Mouse (Mus musculus) kidney, embryonic 14.5 days (tissue): ENCODE measurements at regions not wholly inside any gene's neighbourhood (a gene's known extent, or its start where the extent isn't known, plus 50 kb on each side); places are given as distances from the start of the nearest gene placed in this dataset.
A peak's percentile ranks its signal among the peaks of the same experiment; 100 is the strongest.

Source experiments
- ATAC-seq: fragments of 200-750 bp; cut with Nextera tagmentation; 2 replicates; pipeline ENCODE4 v1.8.0; 2017; ENCODE audit warnings: moderate number of reproducible peaks, mild to moderate bottlenecking, moderate TSS enrichment, moderate library complexity; ENCODE audit not compliant: low FRiP score, low TSS enrichment
- H3K27ac ChIP-seq: fragments of 300-500 bp; sonication (generic); 2 replicates; pipeline ENCODE4 v1.5.1; 2014; ENCODE audit warnings: low read depth, mild to moderate bottlenecking, low read length, moderate library complexity, mixed read lengths
- H3K27me3 ChIP-seq: fragments of 300-500 bp; sonication (generic); 2 replicates; pipeline ENCODE4 v1.6.1; 2014; ENCODE audit warnings: mild to moderate bottlenecking, low read length; ENCODE audit not compliant: control insufficient read depth, insufficient read depth
- H3K36me3 ChIP-seq: fragments of 300-500 bp; sonication (generic); 2 replicates; pipeline ENCODE4 v1.6.1; 2014; ENCODE audit warnings: low read length, mixed read lengths; ENCODE audit not compliant: control insufficient read depth, insufficient read depth
- H3K4me1 ChIP-seq: fragments of 300-500 bp; sonication (generic); 2 replicates; pipeline ENCODE4 v1.6.1; 2014; ENCODE audit warnings: low read length, mixed read lengths; ENCODE audit not compliant: control insufficient read depth, insufficient read depth
- H3K4me2 ChIP-seq: fragments of 300-500 bp; sonication (generic); replicated peaks from 2 replicates; pipeline ENCODE4 v1.6.1; 2014; ENCODE audit warnings: low read depth, mild to moderate bottlenecking, low read length
- H3K4me3 ChIP-seq: fragments of 300-500 bp; sonication (generic); 2 replicates; pipeline ENCODE4 v1.5.1; 2014; ENCODE audit warnings: mild to moderate bottlenecking, low read length
- H3K9ac ChIP-seq: fragments of 300-500 bp; sonication (generic); 2 replicates; pipeline ENCODE4 v1.6.1; 2014; ENCODE audit warnings: low read depth, mild to moderate bottlenecking, low read length, moderate library complexity
- H3K9me3 ChIP-seq: fragments of 300-500 bp; sonication (generic); 2 replicates; pipeline ENCODE4 v1.6.1; 2016; ENCODE audit warnings: low read length; ENCODE audit not compliant: control insufficient read depth
- WGBS: fragments of 180-500 bp; shearing (Covaris S2); extraction: QIAGEN DNeasy Blood & Tissue Kit; methylation state at CpG from one replicate; pipeline ENCODE4 v1.1.7; 2014; 5-methylcytosine and 5-hydroxymethylcytosine counted together

- ATAC-seq: 0 out of 2 replicates have a peak, but pooled peaks have one; percentile 55
- Histone ChIP-seq H3K4me3 (no peak overlapping the region), H3K36me3 (no peaks in the 10 kb centered on the region), H3K27me3 (no peaks in the 10 kb centered on the region; the same call in 1 of the 2 replicates), H3K27ac (no peak overlapping the region), H3K4me1 (peaks cover 14% of the 10 kb centered on the region; the same call in 1 of the 2 replicates), H3K9ac (no peak overlapping the region), H3K4me2 (no peak overlapping the region), H3K9me3 (no peaks in the 10 kb centered on the region)
- 15% methylated on average over 3 of the region's 3 CpGs for WGBS
Observed at GRCm38 (mm10) chr4:154726636-154727045, 59.0 kb upstream of the Actrt2 start.

- no peak overlapping the region for H3K4me2 ChIP-seq
- no peak for ATAC-seq
- H3K27me3 ChIP-seq: no peaks in the 10 kb centered on the region; the same call in 1 of the 2 replicates
- H3K36me3 ChIP-seq: no peaks in the 10 kb centered on the region
- H3K4me1 ChIP-seq: peaks cover 16% of the 10 kb centered on the region; the same call in 1 of the 2 replicates
- WGBS: 72% methylated on average over 7 of the region's 7 CpGs
- no peaks in the 10 kb centered on the region for H3K9me3 ChIP-seq
- no peak overlapping the region for H3K9ac ChIP-seq
- no peak overlapping the region for H3K27ac ChIP-seq
- H3K4me3 ChIP-seq: no peak overlapping the region
Observed at GRCm38 (mm10) chr4:154727945-154728344, 60.3 kb upstream of the Actrt2 start.

- no peak overlapping the region for H3K27ac ChIP-seq
- H3K27me3 ChIP-seq: no peaks in the 10 kb centered on the region; the same call in 1 of the 2 replicates
- H3K4me3 ChIP-seq: no peak overlapping the region
- 90% methylated on average over 5 of the region's 5 CpGs for WGBS
- H3K4me2 ChIP-seq: no peak overlapping the region
- H3K9ac ChIP-seq: no peak overlapping the region
- ATAC-seq: no peak
- no peaks in the 10 kb centered on the region for H3K9me3 ChIP-seq
- H3K36me3 ChIP-seq: no peaks in the 10 kb centered on the region
- peaks cover 16% of the 10 kb centered on the region; the same call in 1 of the 2 replicates for H3K4me1 ChIP-seq
Observed at GRCm38 (mm10) chr4:154730646-154731045, 63.0 kb upstream of the Actrt2 start.

GRCm38 (mm10) chr4:154731345-154731744, 63.7 kb upstream of the Actrt2 start:
- H3K4me1 ChIP-seq: peaks cover 16% of the 10 kb centered on the region; the same call in 1 of the 2 replicates
- H3K9ac ChIP-seq: no peak overlapping the region
- no peak for ATAC-seq
- H3K4me3 ChIP-seq: no peak overlapping the region
- no peak overlapping the region for H3K4me2 ChIP-seq
- no peaks in the 10 kb centered on the region for H3K36me3 ChIP-seq
- no peaks in the 10 kb centered on the region; the same call in 1 of the 2 replicates for H3K27me3 ChIP-seq
- no peak overlapping the region for H3K27ac ChIP-seq
- WGBS: 40% methylated on average over 15 of the region's 15 CpGs
- H3K9me3 ChIP-seq: no peaks in the 10 kb centered on the region

- Histone ChIP-seq H3K9ac (no peak overlapping the region), H3K4me3 (no peak overlapping the region), H3K27me3 (0 out of 2 replicates have a peak, but pooled peaks cover 5% of the 10 kb centered on the region), H3K9me3 (no peaks in the 10 kb centered on the region), H3K4me1 (peaks cover 10% of the 10 kb centered on the region), H3K4me2 (no peak overlapping the region), H3K27ac (no peak overlapping the region), H3K36me3 (no peaks in the 10 kb centered on the region)
- ATAC-seq: no peak
- WGBS: 47% methylated on average over 6 of the region's 6 CpGs
Observed at GRCm38 (mm10) chr4:154736071-154736470, 68.4 kb upstream of the Actrt2 start.

DNA sequence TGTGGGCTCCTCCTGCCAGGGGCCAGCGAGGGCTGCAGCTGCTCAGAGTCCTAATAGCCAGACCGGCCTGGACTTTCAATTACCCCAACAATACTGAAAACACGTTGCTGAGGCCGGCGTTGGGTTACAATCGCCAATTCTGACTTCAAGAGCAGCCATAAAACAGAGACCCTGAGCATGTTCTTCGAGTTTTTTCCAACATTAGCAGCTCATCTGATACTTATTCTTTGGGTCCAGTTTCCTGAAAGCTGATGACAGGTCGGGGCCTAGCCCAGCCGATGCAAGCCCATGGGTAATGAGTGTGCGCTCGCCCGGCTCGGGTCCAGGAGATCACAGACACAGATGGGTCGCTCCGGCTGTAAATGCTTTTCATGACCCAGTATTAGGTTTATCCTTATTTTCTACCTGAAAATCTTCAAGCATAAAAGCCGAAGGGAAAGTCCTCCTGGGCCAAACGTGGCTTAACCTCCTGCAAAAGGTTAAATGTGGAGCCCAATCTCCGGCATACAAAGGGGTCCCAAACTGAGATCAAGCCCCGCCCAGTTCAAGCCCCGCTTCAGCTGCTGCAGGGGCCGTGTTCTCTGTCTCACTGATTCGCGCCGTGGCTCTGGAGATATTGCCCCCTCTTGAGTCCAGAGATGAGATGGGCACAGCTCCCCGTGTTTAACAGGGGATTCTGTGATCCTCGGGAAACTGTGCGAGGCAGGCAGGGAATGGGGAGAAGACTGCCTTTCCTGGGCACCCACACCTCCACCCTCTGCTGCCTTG, 73.6 kb upstream of the Actrt2 start:
- H3K9me3 ChIP-seq: no peaks in the 10 kb centered on the region
- ATAC-seq: peak; percentile 36; the same call in 1 of the 2 replicates
- H3K4me2 ChIP-seq: no peak overlapping the region
- H3K4me1 ChIP-seq: peaks cover 18% of the 10 kb centered on the region
- WGBS: 11% methylated on average over 27 of the region's 27 CpGs
- peaks cover 29% of the 10 kb centered on the region for H3K27me3 ChIP-seq
- no peak overlapping the region for H3K4me3 ChIP-seq
- peak overlapping the region; percentile 28; the same call in 1 of the 2 replicates for H3K9ac ChIP-seq
- no peaks in the 10 kb centered on the region for H3K36me3 ChIP-seq
- no peak overlapping the region for H3K27ac ChIP-seq

DNA sequence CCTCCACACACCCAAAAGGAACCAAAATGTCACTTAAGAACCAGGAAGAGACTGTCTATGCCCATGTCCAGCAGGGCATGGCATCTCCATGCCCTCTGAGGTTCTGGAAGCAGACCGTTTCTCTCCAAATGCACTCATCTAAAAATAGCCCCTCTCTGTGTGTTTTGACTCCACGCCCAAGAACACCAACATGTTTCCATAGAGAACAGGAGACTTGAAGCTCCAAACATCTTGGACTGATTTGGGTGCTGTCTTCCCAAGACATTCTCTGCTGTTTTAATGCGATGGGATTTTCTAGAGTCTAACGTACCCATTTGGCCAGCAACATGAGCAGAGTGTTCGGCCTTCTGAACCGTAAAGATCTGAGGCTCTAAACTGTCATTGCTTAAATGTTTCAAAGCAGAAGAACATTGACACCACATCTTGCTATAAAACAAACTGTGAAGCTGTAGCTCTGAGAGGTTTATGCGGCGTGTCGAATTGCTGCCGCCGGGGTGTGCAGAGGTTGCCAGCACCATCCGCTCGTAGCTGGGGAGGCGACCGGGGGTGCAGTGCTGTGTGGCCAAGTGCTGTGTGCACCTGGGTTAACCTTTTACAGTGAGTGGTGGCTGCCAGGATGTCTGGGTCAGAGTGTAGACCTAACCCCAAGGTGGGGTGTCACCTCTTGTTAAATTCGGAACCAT, 78.8 kb upstream of the Actrt2 start:
- H3K9ac ChIP-seq: no peak overlapping the region
- H3K27ac ChIP-seq: no peak overlapping the region
- H3K27me3 ChIP-seq: peaks cover 41% of the 10 kb centered on the region
- peak; percentile 89 for ATAC-seq
- no peaks in the 10 kb centered on the region for H3K36me3 ChIP-seq
- 21% methylated on average over 16 of the region's 16 CpGs for WGBS
- H3K4me1 ChIP-seq: peaks cover 13% of the 10 kb centered on the region
- 0 out of 2 replicates have a peak overlapping the region, but pooled peaks have one; percentile 6 for H3K4me2 ChIP-seq
- no peaks in the 10 kb centered on the region for H3K9me3 ChIP-seq
- H3K4me3 ChIP-seq: no peak overlapping the region

DNA sequence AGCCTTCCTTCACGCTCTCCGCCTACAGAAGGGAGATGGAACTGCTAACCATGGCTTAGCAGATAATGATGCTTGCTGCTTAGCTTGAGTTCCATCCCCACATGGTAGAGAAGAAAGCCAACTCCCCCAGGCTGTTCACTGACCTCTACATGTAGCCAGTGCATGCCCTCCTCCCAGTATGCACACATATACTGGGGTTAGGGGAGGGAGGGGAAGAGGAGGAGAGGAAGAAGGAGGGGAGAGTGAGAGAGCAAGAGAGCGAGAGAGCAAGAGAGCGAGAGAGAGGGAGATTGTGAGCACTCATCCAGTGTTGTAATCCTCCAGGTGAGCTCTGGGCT, 79.3 kb upstream of the Actrt2 start:
- Histone ChIP-seq H3K4me1 (peaks cover 8% of the 10 kb centered on the region; the same call in 1 of the 2 replicates), H3K9me3 (no peaks in the 10 kb centered on the region), H3K4me2 (0 out of 2 replicates have a peak overlapping the region, but pooled peaks have one; percentile 6), H3K4me3 (no peak overlapping the region), H3K9ac (no peak overlapping the region), H3K36me3 (no peaks in the 10 kb centered on the region), H3K27ac (no peak overlapping the region), H3K27me3 (peaks cover 37% of the 10 kb centered on the region)
- 45% methylated on average over 4 of the region's 4 CpGs for WGBS
- peak; percentile 60 for ATAC-seq

DNA sequence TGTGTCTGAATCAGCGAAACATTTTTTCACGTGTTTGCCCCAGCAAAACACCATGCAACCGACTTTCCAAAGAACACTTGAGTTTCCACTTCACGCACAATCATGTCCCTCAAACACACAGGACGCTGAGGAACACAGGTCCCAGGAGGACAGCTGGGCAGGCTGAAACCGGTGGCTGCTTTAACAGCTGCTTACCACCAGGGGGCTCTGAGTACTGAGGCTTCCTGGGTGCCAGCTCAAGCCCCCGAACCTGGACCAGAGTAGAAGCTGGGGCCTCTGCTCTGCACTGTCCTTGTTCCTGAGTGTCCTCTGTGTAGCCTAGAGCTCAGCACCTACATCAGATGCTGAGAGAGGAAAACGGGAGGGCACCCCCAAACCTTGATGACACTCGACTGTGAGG, 81.5 kb upstream of the Actrt2 start:
- no peak for ATAC-seq
- H3K4me1 ChIP-seq: peaks cover 8% of the 10 kb centered on the region; the same call in 1 of the 2 replicates
- 51% methylated on average over 9 of the region's 9 CpGs for WGBS
- no peak overlapping the region for H3K4me3 ChIP-seq
- H3K4me2 ChIP-seq: no peak overlapping the region
- H3K27me3 ChIP-seq: peaks cover 25% of the 10 kb centered on the region
- H3K9me3 ChIP-seq: no peaks in the 10 kb centered on the region
- no peaks in the 10 kb centered on the region for H3K36me3 ChIP-seq
- H3K27ac ChIP-seq: no peak overlapping the region
- no peak overlapping the region for H3K9ac ChIP-seq
